Mouse (Mus musculus) splenic B cell, adult 2 months (primary cell): ENCODE measurements around the gene Srxn1.

Source experiments
- DNase-seq: peaks from one replicate; pipeline ENCODE4 v3.0.0-alpha.2; 2011; ENCODE audit warnings: low read depth, low spot score
- H3K27me3 ChIP-seq: 2 replicates; pipeline ENCODE4 v1.6.1; 2012; ENCODE audit warnings: mild to moderate bottlenecking, low read length, moderate library complexity, mixed read lengths; ENCODE audit not compliant: control insufficient read depth, poor library complexity, insufficient read depth, severe bottlenecking
- H3K36me3 ChIP-seq: 2 replicates; pipeline ENCODE4 v1.6.1; 2012; ENCODE audit warnings: mild to moderate bottlenecking, low read length, moderate library complexity, mixed read lengths; ENCODE audit not compliant: control insufficient read depth, poor library complexity, insufficient read depth, severe bottlenecking

Gene Srxn1

GRCm38 (mm10) chr2:152119228-152119865 lies 14.0 kb downstream of the Srxn1 start:
- Histone ChIP-seq H3K27me3 (no peaks in the 10 kb centered on the region), H3K36me3 (no peaks in the 10 kb centered on the region)
- no peak for DNase-seq

- Histone ChIP-seq H3K27me3 (no peaks in the 10 kb centered on the region), H3K36me3 (no peaks in the 10 kb centered on the region)
- DNase-seq: no peak
Measured at GRCm38 (mm10) chr2:152122896-152123295, 17.6 kb downstream of the Srxn1 start.

GRCm38 (mm10) chr2:152128597-152128996 lies 23.3 kb downstream of the Srxn1 start:
- DNase-seq: no peak
- no peaks in the 10 kb centered on the region for H3K36me3 ChIP-seq
- no peaks in the 10 kb centered on the region for H3K27me3 ChIP-seq

- no peak for DNase-seq
- Histone ChIP-seq H3K36me3 (no peaks in the 10 kb centered on the region), H3K27me3 (no peaks in the 10 kb centered on the region)
Measured at GRCm38 (mm10) chr2:152129778-152130177, 24.5 kb downstream of the Srxn1 start.

GRCm38 (mm10) chr2:152132016-152132415 lies 26.7 kb downstream of the Srxn1 start:
- no peaks in the 10 kb centered on the region for H3K27me3 ChIP-seq
- no peak for DNase-seq
- H3K36me3 ChIP-seq: no peaks in the 10 kb centered on the region

- H3K27me3 ChIP-seq: no peaks in the 10 kb centered on the region
- no peak for DNase-seq
Measured at GRCm38 (mm10) chr2:152132691-152133090, 27.4 kb downstream of the Srxn1 start.

GRCm38 (mm10) chr2:152139191-152139987 lies 34.1 kb downstream of the Srxn1 start:
- DNase-seq: no peak
- peaks cover 2% of the 10 kb centered on the region; the same call in 1 of the 2 replicates for H3K27me3 ChIP-seq

More at GRCm38 (mm10) chr2:152132691-152133090, 27.4 kb downstream of the Srxn1 start:
- H3K36me3 ChIP-seq: no peaks in the 10 kb centered on the region

GRCm38 (mm10) chr2:152140941-152141340 lies 35.6 kb downstream of the Srxn1 start:
- H3K36me3 ChIP-seq: no peaks in the 10 kb centered on the region
- no peak for DNase-seq
- peaks cover 2% of the 10 kb centered on the region; the same call in 1 of the 2 replicates for H3K27me3 ChIP-seq

More at GRCm38 (mm10) chr2:152139191-152139987, 34.1 kb downstream of the Srxn1 start:
- no peaks in the 10 kb centered on the region for H3K36me3 ChIP-seq

GRCm38 (mm10) chr2:152141491-152141890 lies 36.2 kb downstream of the Srxn1 start:
- no peak for DNase-seq
- peaks cover 2% of the 10 kb centered on the region; the same call in 1 of the 2 replicates for H3K27me3 ChIP-seq
- no peaks in the 10 kb centered on the region for H3K36me3 ChIP-seq

- DNase-seq: no peak
- H3K27me3 ChIP-seq: peaks cover 2% of the 10 kb centered on the region; the same call in 1 of the 2 replicates
- H3K36me3 ChIP-seq: no peaks in the 10 kb centered on the region
Measured at GRCm38 (mm10) chr2:152142046-152142445, 36.7 kb downstream of the Srxn1 start.

- no peaks in the 10 kb centered on the region for H3K36me3 ChIP-seq
- H3K27me3 ChIP-seq: peaks cover 2% of the 10 kb centered on the region; the same call in 1 of the 2 replicates
- DNase-seq: no peak
Measured at GRCm38 (mm10) chr2:152142571-152142970, 37.3 kb downstream of the Srxn1 start.

GRCm38 (mm10) chr2:152143279-152144157 lies 38.2 kb downstream of the Srxn1 start, which contains the start of gene Tcf15:
Tcf15 (plus strand) TSS chr2:152143561.
- Histone ChIP-seq H3K36me3 (no peaks in the 10 kb centered on the region), H3K27me3 (peaks cover 2% of the 10 kb centered on the region; the same call in 1 of the 2 replicates)
- DNase-seq: no peak

GRCm38 (mm10) chr2:152144158-152144450 lies 38.8 kb downstream of the Srxn1 start:
- peaks cover 2% of the 10 kb centered on the region; the same call in 1 of the 2 replicates for H3K27me3 ChIP-seq
- no peaks in the 10 kb centered on the region for H3K36me3 ChIP-seq
- DNase-seq: no peak

- no peak for DNase-seq
- H3K27me3 ChIP-seq: peaks cover 2% of the 10 kb centered on the region; the same call in 1 of the 2 replicates
- H3K36me3 ChIP-seq: no peaks in the 10 kb centered on the region
Measured at GRCm38 (mm10) chr2:152144501-152144900, 39.2 kb downstream of the Srxn1 start.
